Mouse (Mus musculus) neutrophil, adult 65 days (primary cell): ENCODE results near the gene Olfr1095. TPM values are rescaled to one million over a fixed set of nuclear protein-coding genes. Genes with fewer than 3 reads are reported as not detected.

Source experiments
- total RNA-seq: library from RNA; stranded (reverse); gene quantifications from 2 replicates; pipeline ENCODE4 v1.2.4, GENCODE M21; 2023

Gene Olfr1095
- total RNA-seq, result not detected in 2 replicates

GRCm38 (mm10) chr2:86851596-86851995 is at the start of gene Olfr1095:
Gene Olfr1095, minus strand, starts transcription at chr2:86851696.

GRCm38 (mm10) chr2:86892116-86892515 is 40.6 kb upstream of the Olfr1095 start, which contains the start of gene Olfr1097:
Gene Olfr1097, minus strand, starts transcription at chr2:86892216.

GRCm38 (mm10) chr2:86874702-86875101 is 23.2 kb upstream of the Olfr1095 start, which contains the start of gene Gm13723:
Gene Gm13723, minus strand, starts transcription at chr2:86874802.

GRCm38 (mm10) chr2:86824363-86824762 is 27.1 kb downstream of the Olfr1095 start, which contains the start of gene Olfr1094:
Gene Olfr1094, plus strand, starts transcription at chr2:86824663.

GRCm38 (mm10) chr2:86809918-86810317 is 41.6 kb downstream of the Olfr1095 start, which contains the start of gene Olfr141:
Gene Olfr141, minus strand, starts transcription at chr2:86810018.

Other genes with a start within 250 kb of the Olfr1095 start
- not detected in 2 replicates for gene Olfr1084, start 212.0 kb downstream of the Olfr1095 start, total RNA-seq
- gene Olfr1085, start 189.7 kb downstream of the Olfr1095 start, total RNA-seq, result not detected in 2 replicates
- not detected in 2 replicates for gene Olfr1086, start 171.6 kb downstream of the Olfr1095 start, total RNA-seq
- not detected in 2 replicates for gene Olfr1087, start 153.3 kb downstream of the Olfr1095 start, total RNA-seq
- gene Olfr1089, start 118.0 kb downstream of the Olfr1095 start, total RNA-seq, result not detected in 2 replicates
- not detected in 2 replicates for gene Olfr1090, start 92.7 kb downstream of the Olfr1095 start, total RNA-seq
- not detected in 2 replicates for gene Olfr1093, start 69.2 kb downstream of the Olfr1095 start, total RNA-seq
- not detected in 2 replicates for gene Olfr141, start 41.7 kb downstream of the Olfr1095 start, total RNA-seq
- gene Olfr1094, start 27.0 kb downstream of the Olfr1095 start, total RNA-seq, result not detected in 2 replicates
- gene Gm13723, start 23.1 kb upstream of the Olfr1095 start, total RNA-seq, result not detected in 2 replicates
- gene Olfr1097, start 40.5 kb upstream of the Olfr1095 start, total RNA-seq, result not detected in 2 replicates
- gene Olfr1098, start 72.8 kb upstream of the Olfr1095 start, total RNA-seq, result not detected in 2 replicates
- gene Olfr1099, start 109.0 kb upstream of the Olfr1095 start, total RNA-seq, result not detected in 2 replicates
- not detected in 2 replicates for gene Olfr1100, start 128.3 kb upstream of the Olfr1095 start, total RNA-seq
- not detected in 2 replicates for gene Olfr1101, start 139.5 kb upstream of the Olfr1095 start, total RNA-seq
- not detected in 2 replicates for gene Olfr1102, start 146.7 kb upstream of the Olfr1095 start, total RNA-seq
- not detected in 2 replicates for gene Olfr1104, start 175.4 kb upstream of the Olfr1095 start, total RNA-seq
- gene Olfr1105, start 184.8 kb upstream of the Olfr1095 start, total RNA-seq, result not detected in 2 replicates
- gene Olfr1106, start 200.6 kb upstream of the Olfr1095 start, total RNA-seq, result not detected in 2 replicates
- gene Olfr1107, start 224.1 kb upstream of the Olfr1095 start, total RNA-seq, result not detected in 2 replicates
- gene Olfr1109, start 244.3 kb upstream of the Olfr1095 start, total RNA-seq, result not detected in 2 replicates